Mouse (Mus musculus) NIH3T3 (cell line): ENCODE results near the gene Ccdc142.

Source experiments
- DNase-seq: peaks from one replicate; pipeline ENCODE4 v3.0.0-alpha.2; 2012; ENCODE audit warnings: low read depth

Ccdc142 gene

DNA sequence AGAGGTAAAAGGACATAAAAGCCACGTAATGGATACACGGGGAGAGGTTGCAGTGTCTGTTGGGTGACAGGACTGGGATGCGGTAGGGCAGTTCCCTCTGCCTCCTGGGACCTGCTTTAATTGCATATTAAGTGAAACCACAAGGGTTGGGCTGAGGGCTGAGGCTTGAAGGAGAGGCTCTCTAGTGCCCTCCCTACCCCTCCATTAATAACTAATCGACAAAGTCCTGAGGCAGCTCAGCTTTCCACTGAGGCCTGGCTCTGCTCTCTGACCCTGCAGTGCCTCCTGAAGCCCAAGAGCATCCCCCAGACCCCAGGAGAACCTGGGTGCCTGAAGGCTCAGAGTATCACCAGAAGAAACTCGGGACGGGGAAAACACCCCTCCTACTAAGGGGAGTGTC is 16.9 kb upstream of the Ccdc142 start:
- DNase-seq, result no peak

DNA sequence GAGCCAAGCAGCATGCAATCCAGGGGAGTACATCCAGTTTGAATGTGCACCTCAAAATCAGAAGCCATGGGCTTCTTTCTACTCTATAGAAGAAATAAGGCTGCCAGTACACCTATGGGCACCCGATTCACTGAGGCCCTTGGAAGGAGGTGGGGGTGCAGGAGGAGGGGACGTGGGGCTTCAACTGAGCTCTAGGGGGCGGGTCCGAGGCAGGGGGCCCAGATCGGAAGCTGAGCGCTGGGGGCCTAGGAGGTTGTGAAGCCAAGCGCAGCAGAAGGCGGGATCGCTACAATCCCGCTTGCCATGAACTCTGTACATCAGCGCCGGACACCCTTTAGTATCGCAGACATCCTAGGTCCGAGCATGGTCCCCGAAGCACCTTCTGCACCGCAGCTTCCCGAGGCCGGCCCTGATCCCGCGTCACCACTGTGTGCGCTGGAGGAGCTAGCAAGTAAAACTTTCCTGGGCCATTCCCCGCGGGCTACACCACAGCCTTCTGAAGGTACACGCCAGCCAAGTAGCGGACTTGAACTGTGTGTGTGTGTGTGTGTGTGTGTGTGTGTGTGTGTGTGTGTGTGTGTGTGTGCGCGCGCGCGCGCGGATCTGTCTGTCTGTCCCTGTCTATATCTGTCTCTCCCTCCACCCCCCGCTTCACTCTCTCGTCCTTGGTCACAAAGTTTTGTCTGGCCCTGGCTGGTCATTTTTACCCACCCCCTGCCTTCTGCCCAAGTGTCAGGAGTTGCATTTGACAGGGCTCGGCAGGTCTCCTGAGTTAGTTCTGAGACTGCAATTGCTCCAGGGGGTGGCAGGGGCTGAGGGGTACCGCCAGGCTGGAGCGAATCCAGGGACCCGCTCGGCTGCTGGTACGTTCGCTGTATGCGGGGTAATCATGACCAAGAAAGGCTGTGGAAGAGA is 15.0 kb upstream of the Ccdc142 start, which contains the start of gene Lbx2:
Gene Lbx2 (plus strand): TSS at position 247 of the 915 bp plus-strand sequence.
- no peak for DNase-seq

DNA sequence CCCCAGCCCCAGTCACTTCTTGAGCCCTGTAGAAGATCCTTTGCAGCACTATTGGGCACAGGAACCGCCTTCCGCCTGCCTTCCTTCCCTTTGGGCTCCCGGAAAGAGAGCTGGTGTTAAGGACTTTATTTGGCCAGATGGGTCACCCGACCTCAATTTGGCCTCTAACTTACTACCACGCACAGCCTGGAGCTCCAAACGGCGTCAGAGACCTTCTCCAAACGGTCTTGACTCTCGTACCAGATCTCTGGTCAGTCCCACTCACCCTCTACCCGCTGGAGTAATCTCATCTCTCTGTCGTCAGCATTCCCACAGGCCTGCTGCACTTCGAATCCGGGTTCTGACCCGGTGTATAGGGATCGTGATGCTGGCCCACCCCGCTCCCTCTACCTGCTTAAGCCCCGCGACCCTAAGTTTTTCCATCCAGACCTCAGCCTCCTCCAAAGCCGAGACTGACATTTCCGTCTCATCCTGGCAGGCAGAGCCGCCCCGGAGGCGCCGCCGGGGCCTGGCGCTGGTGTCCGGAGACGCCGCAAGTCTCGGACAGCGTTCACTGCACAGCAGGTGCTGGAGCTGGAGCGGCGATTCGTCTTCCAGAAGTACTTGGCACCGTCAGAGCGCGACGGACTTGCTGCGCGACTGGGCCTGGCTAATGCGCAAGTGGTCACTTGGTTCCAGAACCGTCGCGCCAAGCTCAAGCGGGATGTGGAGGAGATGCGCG is 14.0 kb upstream of the Ccdc142 start:
- no peak for DNase-seq

DNA sequence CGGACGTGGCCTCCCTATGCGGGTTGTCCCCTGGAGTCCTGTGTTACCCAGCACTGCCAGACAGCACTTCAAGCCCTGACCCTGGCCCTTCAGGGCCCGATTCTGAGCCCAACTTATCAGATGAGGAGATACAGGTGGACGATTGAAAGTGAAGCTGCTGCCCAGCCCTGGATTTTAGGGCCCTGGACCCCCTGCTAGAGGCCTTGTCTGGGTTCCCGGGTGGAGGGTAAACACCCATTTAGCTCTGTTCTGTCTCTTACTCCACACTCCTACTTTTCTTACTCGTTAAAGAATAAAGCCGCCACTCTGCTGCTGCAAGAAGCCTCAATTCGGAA is 13.5 kb upstream of the Ccdc142 start:
- no peak for DNase-seq

DNA sequence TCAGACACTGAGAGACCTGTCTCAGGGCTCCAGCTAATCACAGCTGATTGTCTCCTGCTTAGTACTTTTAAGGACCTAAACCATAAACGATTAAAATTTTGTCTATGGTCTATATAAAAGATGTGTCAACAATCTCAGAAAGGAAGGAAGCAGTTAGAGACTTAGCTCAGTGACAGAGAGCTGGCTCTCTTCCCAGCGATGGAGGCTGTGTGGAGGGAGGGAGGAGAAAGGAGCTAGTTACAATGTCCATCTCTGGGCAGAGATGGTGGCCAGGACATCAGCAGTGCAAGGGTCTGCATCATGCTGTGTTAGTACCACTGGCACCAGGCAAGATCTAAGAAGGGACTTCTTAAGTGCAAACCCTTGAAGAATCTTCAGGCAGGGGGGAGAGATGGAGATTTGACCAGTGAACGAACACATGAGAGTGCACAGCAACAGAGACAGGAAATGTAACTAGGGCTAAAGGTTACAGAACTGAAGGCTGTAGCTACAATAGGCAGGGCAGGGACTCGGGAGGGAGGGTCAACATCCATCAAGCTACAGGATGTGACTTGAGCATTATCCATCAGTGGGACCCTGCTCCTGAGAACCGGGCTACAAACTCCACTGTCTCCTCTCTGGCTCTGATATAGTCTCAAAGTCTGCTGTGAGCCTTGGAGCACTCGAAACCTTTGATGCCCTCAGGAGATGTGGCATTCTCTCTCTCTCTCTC is 8.8 kb upstream of the Ccdc142 start:
- peak; percentile 58 for DNase-seq

DNA sequence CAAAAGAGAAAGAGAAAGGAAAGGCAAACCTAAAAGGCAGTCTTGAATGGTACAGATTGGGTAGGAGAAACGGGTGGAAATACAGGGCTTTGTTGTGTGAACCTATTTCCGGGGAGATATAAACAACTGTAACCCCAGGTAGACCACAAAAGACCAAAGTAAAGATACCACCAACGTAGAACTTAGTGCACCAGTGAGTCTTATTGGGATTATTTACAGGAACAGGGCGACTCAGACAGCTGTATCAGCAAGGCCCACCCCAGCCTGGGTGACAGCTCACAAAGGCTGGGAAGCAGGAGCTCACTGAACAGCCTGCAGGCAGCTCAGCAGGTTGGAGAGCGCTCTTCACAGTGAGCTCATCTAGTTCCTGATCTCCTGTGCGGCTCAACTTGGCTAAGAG is 5.4 kb upstream of the Ccdc142 start:
- DNase-seq, result no peak

DNA sequence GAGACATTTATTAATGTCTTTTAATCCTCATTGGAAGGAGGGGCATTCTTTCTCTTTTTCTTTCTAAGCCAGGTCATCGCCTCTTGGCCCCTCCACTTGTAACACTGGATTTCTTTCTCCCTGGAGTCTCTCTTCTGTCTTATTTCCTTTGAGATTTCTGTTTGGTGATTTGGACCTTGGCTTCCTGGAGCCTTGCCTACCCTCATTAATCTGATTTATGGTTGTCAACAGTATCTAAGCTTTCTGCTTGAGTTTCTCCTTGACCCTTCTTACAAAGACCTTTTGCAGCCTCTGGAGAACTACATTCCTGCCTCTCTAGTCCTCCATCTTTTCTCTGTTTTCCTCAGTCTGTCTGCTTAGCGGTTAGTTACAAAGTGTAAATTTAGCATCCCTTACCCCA is 3.0 kb upstream of the Ccdc142 start:
- peak; percentile 78 for DNase-seq

DNA sequence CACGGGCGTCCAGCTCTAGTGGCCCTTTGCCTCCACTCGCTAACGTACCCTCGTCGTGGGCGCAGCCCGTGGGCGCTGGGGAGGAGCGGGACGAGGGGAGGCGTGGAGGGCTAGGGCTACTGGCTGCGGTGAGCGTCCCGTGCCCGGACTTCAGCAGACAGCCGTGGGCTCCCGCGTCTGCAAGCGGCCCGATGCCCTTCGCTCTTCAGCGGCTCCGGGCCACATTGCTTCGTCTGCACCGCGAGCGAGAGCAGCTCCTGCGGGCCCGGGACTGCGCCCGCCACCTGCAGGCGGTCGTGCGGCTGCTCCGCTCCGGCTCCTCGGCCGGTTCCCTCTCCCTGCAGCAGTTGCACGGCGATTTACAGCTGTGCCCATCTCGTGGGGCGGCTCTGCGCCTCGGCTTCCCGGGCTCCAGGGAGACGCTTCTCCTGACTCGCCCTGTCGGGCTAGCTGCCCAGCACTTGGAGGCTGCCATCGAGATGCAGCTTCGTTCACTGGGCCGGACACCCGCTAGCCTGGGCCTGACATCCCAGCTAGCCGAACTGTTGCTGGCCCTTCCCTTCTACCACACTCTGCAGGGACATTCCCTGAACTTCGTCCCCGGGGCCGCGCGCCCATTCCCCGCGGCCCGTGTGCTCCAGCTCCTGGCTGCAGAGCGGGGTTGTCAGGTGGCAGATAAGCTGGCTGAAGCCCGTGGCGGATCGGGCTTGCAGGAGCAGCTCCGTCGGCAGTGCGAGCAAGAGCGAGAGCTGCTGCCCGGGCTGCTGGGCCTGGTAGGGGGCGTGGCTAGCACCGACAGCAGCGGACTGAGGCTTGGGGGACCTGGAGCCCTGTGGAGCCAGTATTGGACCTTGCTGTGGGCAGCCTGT is 521 bp downstream of the Ccdc142 start:
- DNase-seq, result peak; percentile 83

DNA sequence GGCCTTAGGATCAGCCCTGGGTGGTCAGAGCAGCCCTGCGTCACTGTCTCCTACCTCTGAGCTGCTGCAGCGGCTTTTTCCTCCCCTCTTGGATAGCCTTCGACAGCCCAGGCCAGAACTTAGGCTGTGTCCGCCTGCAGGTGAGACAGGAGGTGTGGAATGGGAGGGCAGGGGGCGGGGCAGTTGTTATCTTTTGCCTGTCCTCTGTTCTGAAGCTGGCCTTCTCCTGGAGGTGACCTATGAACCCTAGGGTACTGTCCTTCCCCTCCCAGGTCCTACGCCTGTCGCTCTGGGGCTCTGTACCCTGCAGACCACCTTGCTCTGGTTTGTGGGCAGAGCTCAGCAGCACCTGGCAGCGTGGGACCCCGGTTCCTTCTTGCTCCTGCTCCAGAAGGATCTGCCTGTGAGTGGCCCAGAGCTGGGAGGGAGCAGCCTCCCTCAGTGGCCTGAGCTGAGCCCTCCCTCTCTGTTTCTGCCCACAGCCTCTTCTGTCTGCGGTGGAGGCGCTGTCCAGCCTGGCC is 1.8 kb downstream of the Ccdc142 start:
- no peak for DNase-seq

DNA sequence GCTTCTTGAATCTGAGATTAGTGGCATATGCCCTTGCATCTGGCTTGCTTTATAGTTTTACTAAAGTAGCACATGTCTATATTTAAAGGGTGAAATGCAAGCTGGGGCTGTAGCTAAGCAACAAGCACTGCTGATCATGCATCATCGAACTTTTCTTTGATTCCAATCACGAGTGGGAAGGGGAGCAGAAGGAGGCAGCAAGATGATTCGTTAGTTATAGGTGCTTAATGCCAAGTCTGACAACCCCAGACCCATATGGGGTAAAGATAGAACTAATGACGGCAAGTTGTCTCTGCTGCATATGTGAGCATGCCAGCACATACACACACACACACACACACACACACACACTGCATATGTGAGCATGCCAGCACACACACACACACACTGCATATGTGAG is 2.8 kb downstream of the Ccdc142 start:
- DNase-seq, result no peak

DNA sequence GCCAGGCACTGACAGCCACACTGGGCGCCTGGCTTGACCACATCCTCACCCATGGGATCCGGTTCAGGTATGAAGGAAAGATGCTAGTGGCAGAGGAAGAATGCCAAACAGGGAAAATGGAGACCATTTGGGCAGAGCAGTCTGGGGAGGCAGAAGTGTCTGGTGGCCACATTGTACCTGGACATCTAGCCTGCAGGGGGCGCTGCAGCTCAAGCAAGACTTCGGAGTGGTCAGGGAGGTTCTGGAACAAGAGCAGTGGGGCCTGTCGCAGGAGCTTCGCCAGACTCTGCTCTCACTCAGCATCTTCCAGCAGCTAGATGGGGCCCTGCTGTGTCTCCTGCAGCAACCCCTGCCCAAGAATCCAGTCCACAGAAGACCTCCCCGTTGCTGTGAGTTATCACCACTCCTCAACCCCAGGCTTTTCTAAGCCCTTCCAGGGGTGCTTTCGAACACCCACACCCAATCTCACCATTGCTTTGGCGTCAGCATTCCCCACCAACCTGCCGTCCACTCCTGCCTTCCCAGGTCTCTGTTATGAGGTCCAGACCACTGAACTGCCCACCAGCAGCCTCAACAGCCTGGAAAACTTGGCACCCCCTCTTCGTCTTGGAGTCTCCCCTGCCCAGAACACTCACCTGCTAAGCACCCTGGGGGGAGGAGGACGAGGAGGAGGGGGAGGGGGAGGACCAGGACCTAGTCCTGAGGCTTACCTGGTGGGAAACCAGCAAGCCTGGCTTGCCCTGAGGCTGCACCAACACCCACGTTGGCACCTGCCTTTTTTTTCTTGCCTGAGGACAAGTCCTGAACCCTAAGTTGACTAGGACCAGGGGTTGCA is 6.4 kb downstream of the Ccdc142 start:
- peak; percentile 92 for DNase-seq

DNA sequence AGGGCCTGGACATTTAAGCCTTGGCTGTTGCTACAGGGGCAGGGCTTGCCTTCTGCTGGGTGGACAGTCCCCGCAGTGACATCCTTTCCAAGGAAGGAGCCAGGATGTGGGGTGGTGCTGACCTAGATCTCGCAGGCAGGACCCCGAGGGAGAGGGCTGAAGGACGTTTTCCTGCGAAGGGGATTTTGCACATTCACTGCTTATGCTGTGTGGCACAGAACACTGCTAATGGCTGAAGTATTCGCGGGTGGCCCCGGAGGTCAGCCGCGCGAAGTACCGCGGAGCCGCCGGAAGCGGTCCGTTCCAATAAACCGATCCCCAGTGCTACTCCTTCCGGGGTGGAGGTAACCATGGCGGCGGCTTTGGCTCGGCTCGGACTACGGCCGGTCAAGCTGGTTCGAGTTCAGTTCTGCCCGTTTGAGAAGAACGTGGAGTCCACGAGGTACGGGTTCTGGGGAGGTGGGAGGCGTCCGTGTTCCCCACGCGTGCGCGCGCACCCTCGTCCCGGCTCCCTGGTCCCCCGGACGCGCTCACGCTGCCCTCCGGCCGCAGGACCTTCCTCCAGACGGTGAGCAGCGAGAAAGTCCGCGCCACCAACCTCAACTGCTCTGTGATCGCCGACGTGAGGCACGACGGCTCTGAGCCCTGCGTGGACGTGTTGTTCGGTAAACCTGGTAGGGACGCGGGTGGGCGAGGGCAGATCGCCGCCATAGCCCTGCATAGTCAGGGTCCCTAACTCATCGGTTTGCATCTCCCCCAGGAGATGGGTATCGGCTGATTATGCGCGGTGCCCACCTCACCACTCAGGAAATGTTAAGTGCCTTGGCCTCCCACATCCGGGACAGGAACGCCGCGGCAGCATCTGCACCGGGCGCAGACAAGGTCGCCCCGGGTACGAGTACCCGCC is 7.6 kb downstream of the Ccdc142 start, which contains the start of gene Mrpl53:
Gene Mrpl53 (plus strand): TSS at position 279 of the 907 bp plus-strand sequence.
- peak; percentile 91 for DNase-seq

DNA sequence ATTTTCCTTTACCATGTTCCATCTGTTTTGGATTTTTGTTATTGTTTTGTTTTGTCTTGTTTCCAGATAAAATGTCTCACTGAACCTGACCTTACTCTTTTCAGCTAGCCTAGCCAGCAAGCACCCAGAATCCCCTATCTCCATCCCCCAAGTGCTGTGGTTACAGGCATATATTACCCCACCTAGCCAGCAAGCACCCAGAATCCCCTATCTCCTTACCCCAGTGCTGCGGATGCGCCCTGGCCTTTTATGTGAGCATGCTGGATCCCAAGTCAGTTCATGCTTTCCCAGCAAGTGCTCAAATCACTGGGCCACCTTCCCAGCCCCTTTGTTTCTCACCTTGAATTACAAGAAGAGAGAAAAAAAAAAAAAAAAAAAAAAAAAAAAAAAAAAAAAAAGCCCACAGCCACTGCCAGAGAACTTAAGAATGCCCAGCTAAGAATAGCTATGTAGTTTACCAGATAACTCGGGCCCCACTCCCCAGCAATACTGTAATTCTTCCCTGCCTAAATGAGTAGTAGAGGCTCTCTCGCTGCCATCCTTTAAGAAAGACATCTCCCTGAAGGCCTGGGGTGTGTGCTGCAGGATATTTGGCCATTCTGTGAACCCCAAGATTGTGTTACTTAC is 10.2 kb downstream of the Ccdc142 start:
- DNase-seq, result no peak

DNA sequence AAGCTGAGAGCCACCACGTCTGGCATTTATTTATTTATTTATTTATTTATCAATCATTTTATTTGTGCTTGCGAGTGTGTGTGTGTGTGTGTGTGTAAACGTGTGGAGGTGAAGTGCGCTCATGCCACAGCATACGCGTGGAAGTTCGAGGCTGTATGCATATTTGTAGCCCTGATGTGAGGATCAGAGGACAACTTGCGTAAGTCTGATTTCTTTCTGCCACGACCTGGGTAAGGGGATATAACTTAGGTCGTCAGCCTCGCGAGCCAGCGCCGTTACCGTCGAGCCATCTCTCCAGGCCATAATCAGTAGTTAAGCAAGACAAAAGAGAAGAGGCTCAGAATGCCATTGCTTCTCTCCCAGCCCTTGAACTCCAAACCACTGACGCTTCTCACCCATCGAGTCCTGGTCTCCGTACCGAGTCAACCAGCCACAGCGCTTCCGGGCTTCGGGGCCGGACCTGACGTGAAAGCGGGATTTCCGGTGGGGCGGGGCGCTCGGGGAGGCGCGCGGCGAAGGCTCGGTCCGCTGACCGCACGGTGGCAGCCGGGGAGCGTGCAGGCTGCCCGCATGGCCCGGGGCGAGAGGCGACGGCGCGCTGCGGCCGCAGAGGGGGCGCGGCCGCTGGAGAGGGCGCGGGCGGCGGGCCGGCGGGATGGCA is 13.7 kb downstream of the Ccdc142 start, which contains the start of gene Mogs:
Gene Mogs (plus strand): TSS at position 486 of the 661 bp plus-strand sequence.
- DNase-seq, result peak; percentile 97

DNA sequence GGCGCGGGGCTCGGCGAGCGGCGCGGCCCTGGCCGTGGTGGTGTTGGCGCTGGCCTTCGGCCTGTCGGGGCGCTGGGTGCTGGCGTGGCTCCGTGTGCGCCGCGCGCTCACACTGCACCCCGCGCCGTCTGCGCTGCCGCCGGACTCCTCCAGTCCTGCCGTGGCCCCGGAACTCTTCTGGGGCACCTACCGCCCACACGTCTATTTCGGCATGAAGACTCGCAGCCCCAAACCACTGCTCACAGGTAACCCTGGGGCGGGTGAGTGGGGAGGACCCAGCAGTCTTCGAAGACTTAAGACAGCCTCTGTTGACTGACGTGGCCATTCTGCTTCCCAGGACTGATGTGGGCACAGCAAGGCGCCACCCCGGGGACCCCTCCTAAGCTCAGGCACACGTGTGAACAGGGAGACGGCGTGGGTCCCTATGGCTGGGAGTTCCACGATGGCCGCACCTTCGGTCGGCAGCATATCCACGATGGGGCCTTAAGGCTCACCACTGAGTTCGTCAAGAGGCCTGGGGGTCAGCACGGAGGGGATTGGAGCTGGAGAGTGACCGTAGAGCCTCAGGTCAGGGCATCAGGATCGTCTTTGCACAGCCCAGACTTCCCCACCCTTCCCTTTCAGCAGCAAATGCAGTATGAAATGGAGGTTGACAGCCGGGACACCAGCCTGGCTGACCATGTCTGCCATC is 14.4 kb downstream of the Ccdc142 start:
- DNase-seq, result no peak

DNA sequence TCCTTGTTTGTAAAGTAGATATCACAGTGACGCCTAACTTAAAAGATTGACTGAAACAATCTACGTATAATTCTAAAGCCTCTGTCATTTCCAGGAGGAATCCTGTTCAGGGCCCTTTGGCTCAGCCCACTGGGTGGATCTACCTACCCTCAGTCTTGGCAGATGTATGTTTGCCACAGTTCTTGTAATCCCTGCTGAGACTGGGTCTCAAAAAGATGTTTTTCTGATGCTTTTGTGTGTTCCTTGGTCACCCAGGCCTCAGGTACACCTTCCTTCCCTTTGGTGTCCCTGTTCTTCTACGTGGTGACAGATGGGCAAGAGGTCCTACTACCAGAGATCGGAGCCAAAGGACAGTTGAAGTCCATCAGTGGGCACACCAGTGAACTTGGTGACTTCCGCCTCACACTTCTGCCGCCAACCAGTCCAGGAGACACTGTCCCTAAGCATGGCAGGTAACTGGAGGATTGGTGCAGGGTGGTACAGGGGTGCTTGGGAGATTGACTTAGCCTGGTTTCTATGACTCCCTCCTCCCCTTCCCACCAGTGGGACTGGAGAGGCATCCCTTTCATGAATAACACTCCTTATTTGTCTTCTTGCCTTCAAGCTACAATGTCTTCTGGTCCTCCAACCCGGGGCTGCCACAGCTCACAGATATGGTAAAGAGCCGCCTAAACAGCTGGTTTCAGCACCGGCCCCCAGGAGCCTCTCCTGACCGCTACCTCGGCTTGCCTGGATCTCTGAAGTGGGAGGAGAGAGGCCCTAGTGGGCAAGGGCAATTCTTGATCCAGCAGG is 15.2 kb downstream of the Ccdc142 start:
- DNase-seq, result no peak

DNA sequence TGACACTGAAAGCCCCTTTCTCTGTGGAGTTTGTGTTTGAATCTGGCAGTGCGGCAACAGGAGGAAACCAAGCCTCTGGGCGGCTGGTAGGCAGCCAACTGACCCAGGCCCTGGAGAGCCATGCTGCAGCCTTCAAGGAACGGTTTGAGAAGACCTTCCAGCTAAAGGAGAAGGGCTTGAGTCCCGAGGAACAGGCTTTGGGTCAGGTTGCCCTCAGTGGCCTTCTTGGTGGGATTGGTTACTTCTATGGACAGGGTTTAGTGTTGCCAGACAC is 15.7 kb downstream of the Ccdc142 start:
- no peak for DNase-seq
